Mouse (Mus musculus): ENCODE results near the gene Scfd2. TPM values are rescaled to one million over a fixed set of nuclear protein-coding genes. Genes with fewer than 3 reads are reported as not detected.

The Scfd2 gene
- polyA plus RNA-seq, 1 experiment from 2014 or later, result 21.0 TPM

- H3K4me1 ChIP-seq, result 0 out of 2 replicates have a peak, but pooled peaks cover 8% of the 10 kb centered on the region
Observed at GRCm38 (mm10) chr5:74365408-74365807, 166.2 kb downstream of the Scfd2 start.

GRCm38 (mm10) chr5:74363296-74363695 lies 168.3 kb downstream of the Scfd2 start:
- Histone ChIP-seq H3K36me3 (no peaks in the 10 kb centered on the region), H3K4me1 (0 out of 2 replicates have a peak, but pooled peaks cover 8% of the 10 kb centered on the region), H3K27me3 (no peaks in the 10 kb centered on the region), H3K4me3 (replicated peaks) (no peak overlapping the region), H3K27ac (replicated peaks) (no peak overlapping the region), H3K9me3 (replicated peaks) (no peaks in the 10 kb centered on the region), H3K9ac (no peak overlapping the region), H3K4me2 (replicated peaks) (no peak overlapping the region)
- no peak for ATAC-seq (ENCODE audit: insufficient number of reproducible peaks, low FRiP score, low TSS enrichment, low read depth)
- 3% methylated on average over 1 of the region's 1 CpGs for WGBS

More at GRCm38 (mm10) chr5:74365408-74365807, 166.2 kb downstream of the Scfd2 start:
- Histone ChIP-seq H3K9ac (no peak overlapping the region), H3K9me3 (replicated peaks) (no peaks in the 10 kb centered on the region), H3K4me2 (replicated peaks) (no peak overlapping the region), H3K27ac (replicated peaks) (no peak overlapping the region; the same call in 1 of the 2 replicates), H3K4me3 (replicated peaks) (no peak overlapping the region), H3K36me3 (no peaks in the 10 kb centered on the region), H3K27me3 (no peaks in the 10 kb centered on the region)
- WGBS, result 56% methylated on average over 6 of the region's 6 CpGs
- no peak for ATAC-seq (ENCODE audit: insufficient number of reproducible peaks, low FRiP score, low TSS enrichment, low read depth)

GRCm38 (mm10) chr5:74361531-74361930 lies 170.0 kb downstream of the Scfd2 start:
- H3K4me3 ChIP-seq (replicated peaks), result no peak overlapping the region
- H3K9me3 ChIP-seq (replicated peaks), result no peaks in the 10 kb centered on the region
- no peaks in the 10 kb centered on the region for H3K27me3 ChIP-seq
- 54% methylated on average over 5 of the region's 5 CpGs for WGBS
- H3K4me2 ChIP-seq (replicated peaks), result no peak overlapping the region
- H3K27ac ChIP-seq (replicated peaks), result no peak overlapping the region
- no peak overlapping the region for H3K9ac ChIP-seq
- H3K4me1 ChIP-seq, result 0 out of 2 replicates have a peak, but pooled peaks cover 8% of the 10 kb centered on the region
- H3K36me3 ChIP-seq, result no peaks in the 10 kb centered on the region
- no peak for ATAC-seq (ENCODE audit: insufficient number of reproducible peaks, low FRiP score, low TSS enrichment, low read depth)

GRCm38 (mm10) chr5:74358033-74358432 lies 173.5 kb downstream of the Scfd2 start:
- no peaks in the 10 kb centered on the region for H3K4me1 ChIP-seq
- no peak overlapping the region for H3K27ac ChIP-seq (replicated peaks)
- WGBS, result 89% methylated on average over 8 of the region's 8 CpGs

GRCm38 (mm10) chr5:74355416-74356177 lies 176.0 kb downstream of the Scfd2 start:
- H3K9ac ChIP-seq, result no peak overlapping the region

More at GRCm38 (mm10) chr5:74358033-74358432, 173.5 kb downstream of the Scfd2 start:
- Histone ChIP-seq H3K9me3 (replicated peaks) (no peaks in the 10 kb centered on the region), H3K4me3 (replicated peaks) (no peak overlapping the region), H3K9ac (no peak overlapping the region), H3K36me3 (no peaks in the 10 kb centered on the region), H3K27me3 (no peaks in the 10 kb centered on the region), H3K4me2 (replicated peaks) (no peak overlapping the region)
- ATAC-seq (ENCODE audit: insufficient number of reproducible peaks, low FRiP score, low TSS enrichment, low read depth), result no peak

GRCm38 (mm10) chr5:74350909-74351308 lies 180.7 kb downstream of the Scfd2 start:
- H3K9ac ChIP-seq, result no peak overlapping the region
- 71% methylated on average over 4 of the region's 4 CpGs for WGBS
- no peak overlapping the region for H3K4me3 ChIP-seq (replicated peaks)
- H3K36me3 ChIP-seq, result no peaks in the 10 kb centered on the region
- no peaks in the 10 kb centered on the region for H3K9me3 ChIP-seq (replicated peaks)
- H3K27me3 ChIP-seq, result no peaks in the 10 kb centered on the region
- no peaks in the 10 kb centered on the region for H3K4me1 ChIP-seq
- H3K27ac ChIP-seq (replicated peaks), result no peak overlapping the region
- H3K4me2 ChIP-seq (replicated peaks), result no peak overlapping the region
- ATAC-seq (ENCODE audit: insufficient number of reproducible peaks, low FRiP score, low TSS enrichment, low read depth), result no peak

More at GRCm38 (mm10) chr5:74355416-74356177, 176.0 kb downstream of the Scfd2 start:
- no peak overlapping the region for H3K4me2 ChIP-seq (replicated peaks)
- no peaks in the 10 kb centered on the region for H3K4me1 ChIP-seq
- H3K27me3 ChIP-seq, result no peaks in the 10 kb centered on the region
- no peaks in the 10 kb centered on the region for H3K36me3 ChIP-seq
- 77% methylated on average over 2 of the region's 2 CpGs for WGBS
- H3K4me3 ChIP-seq (replicated peaks), result no peak overlapping the region
- no peaks in the 10 kb centered on the region for H3K9me3 ChIP-seq (replicated peaks)
- ATAC-seq (ENCODE audit: insufficient number of reproducible peaks, low FRiP score, low TSS enrichment, low read depth), result no peak
- no peak overlapping the region for H3K27ac ChIP-seq (replicated peaks)

- Histone ChIP-seq H3K4me3 (replicated peaks) (no peak overlapping the region), H3K36me3 (no peaks in the 10 kb centered on the region), H3K9me3 (replicated peaks) (no peaks in the 10 kb centered on the region), H3K4me2 (replicated peaks) (no peak overlapping the region), H3K4me1 (no peaks in the 10 kb centered on the region), H3K9ac (no peak overlapping the region), H3K27me3 (no peaks in the 10 kb centered on the region), H3K27ac (replicated peaks) (no peak overlapping the region)
- no peak for ATAC-seq (ENCODE audit: insufficient number of reproducible peaks, low FRiP score, low TSS enrichment, low read depth)
- 64% methylated on average over 11 of the region's 11 CpGs for WGBS
Observed at GRCm38 (mm10) chr5:74348079-74348870, 183.3 kb downstream of the Scfd2 start.

GRCm38 (mm10) chr5:74343045-74343444 lies 188.5 kb downstream of the Scfd2 start:
- Histone ChIP-seq H3K27me3 (no peaks in the 10 kb centered on the region), H3K9ac (no peak overlapping the region), H3K4me2 (replicated peaks) (no peak overlapping the region), H3K9me3 (replicated peaks) (no peaks in the 10 kb centered on the region), H3K27ac (replicated peaks) (no peak overlapping the region), H3K36me3 (no peaks in the 10 kb centered on the region), H3K4me3 (replicated peaks) (no peak overlapping the region), H3K4me1 (0 out of 2 replicates have a peak, but pooled peaks cover 5% of the 10 kb centered on the region)
- 34% methylated on average over 2 of the region's 2 CpGs for WGBS
- peak; percentile 80 for ATAC-seq (ENCODE audit: insufficient number of reproducible peaks, low FRiP score, low TSS enrichment, low read depth)

GRCm38 (mm10) chr5:74342557-74342956 lies 189.0 kb downstream of the Scfd2 start:
- no peaks in the 10 kb centered on the region for H3K9me3 ChIP-seq (replicated peaks)
- H3K4me2 ChIP-seq (replicated peaks), result no peak overlapping the region
- no peak overlapping the region for H3K27ac ChIP-seq (replicated peaks)
- H3K36me3 ChIP-seq, result no peaks in the 10 kb centered on the region
- no peak overlapping the region for H3K9ac ChIP-seq
- no peak overlapping the region for H3K4me3 ChIP-seq (replicated peaks)
- no peaks in the 10 kb centered on the region for H3K27me3 ChIP-seq
- H3K4me1 ChIP-seq, result 0 out of 2 replicates have a peak, but pooled peaks cover 5% of the 10 kb centered on the region
- ATAC-seq (ENCODE audit: insufficient number of reproducible peaks, low FRiP score, low TSS enrichment, low read depth), result 0 out of 2 replicates have a peak, but pooled peaks have one; percentile 24

GRCm38 (mm10) chr5:74337491-74337890 lies 194.1 kb downstream of the Scfd2 start:
- ATAC-seq (ENCODE audit: insufficient number of reproducible peaks, low FRiP score, low TSS enrichment, low read depth), result no peak
- Histone ChIP-seq H3K4me1 (peaks cover 14% of the 10 kb centered on the region; the same call in 1 of the 2 replicates), H3K9ac (no peak overlapping the region), H3K9me3 (replicated peaks) (no peaks in the 10 kb centered on the region), H3K27ac (replicated peaks) (no peak overlapping the region), H3K36me3 (no peaks in the 10 kb centered on the region), H3K4me3 (replicated peaks) (no peak overlapping the region), H3K4me2 (replicated peaks) (no peak overlapping the region), H3K27me3 (no peaks in the 10 kb centered on the region)
- WGBS, result 91% methylated on average over 3 of the region's 3 CpGs

DNA sequence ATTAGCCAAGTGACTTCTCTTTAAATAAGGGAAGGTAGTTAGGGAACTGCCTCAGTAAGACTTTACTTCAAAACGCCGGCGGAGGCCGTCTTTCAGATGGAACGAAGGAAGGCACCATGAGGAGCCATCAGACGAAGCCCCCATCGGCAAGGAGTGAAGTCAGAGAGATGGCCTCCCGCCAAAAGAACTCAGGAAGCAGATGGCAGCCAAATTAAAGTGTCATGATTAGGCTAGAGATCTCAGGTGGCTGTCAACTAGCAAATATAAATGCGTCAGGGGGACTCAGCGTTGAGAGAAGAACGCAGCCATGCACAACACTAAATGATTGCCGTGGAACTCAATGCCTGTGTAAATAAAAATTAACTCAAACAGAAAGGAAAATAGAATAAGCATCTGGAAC lies 194.8 kb downstream of the Scfd2 start:
- Histone ChIP-seq H3K9ac (no peak overlapping the region), H3K36me3 (no peaks in the 10 kb centered on the region), H3K9me3 (replicated peaks) (no peaks in the 10 kb centered on the region), H3K4me2 (replicated peaks) (no peak overlapping the region), H3K27ac (replicated peaks) (no peak overlapping the region), H3K4me3 (replicated peaks) (no peak overlapping the region), H3K27me3 (no peaks in the 10 kb centered on the region), H3K4me1 (peaks cover 14% of the 10 kb centered on the region; the same call in 1 of the 2 replicates)
- no peak for ATAC-seq (ENCODE audit: insufficient number of reproducible peaks, low FRiP score, low TSS enrichment, low read depth)
- WGBS, result 57% methylated on average over 12 of the region's 12 CpGs

Data from embryonic facial prominence, embryonic 15.5 days (tissue).